Mouse (Mus musculus) regulatory T cell (primary cell): ENCODE results near the gene Cd53.

Experiments
- in situ Hi-C: fragments of 300-600 bp; cut with MboI, MseI; formaldehyde crosslinking; loops from one replicate; pipeline ENCODE4 v1.15.1; 2025; ENCODE audit warnings: high pct_unique_total_duplicates

Gene Cd53

GRCm38 (mm10) chr3:106789930-106790329 is at the start of gene Cd53:
Gene Cd53 (minus strand): TSS chr3:106790149.
- in situ Hi-C loops, result loop anchor here (5.0 to 10.0 kb wide), 4 partner anchors 65 to 542 kb away; partner anchors contain the start of genes Dennd2d and Rbm15

GRCm38 (mm10) chr3:106832107-106832506 is 42.2 kb upstream of the Cd53 start:
- in situ Hi-C loops, result no loop called here

GRCm38 (mm10) chr3:106826187-106826586 is 36.2 kb upstream of the Cd53 start, which contains the start of gene Olfr266:
Gene Olfr266 (minus strand): TSS chr3:106826287.
- in situ Hi-C loops, result no loop called here

- in situ Hi-C loops, result no loop called here
These were observed 27.7 kb upstream of the Cd53 start for GRCm38 (mm10) chr3:106817676-106818075.

GRCm38 (mm10) chr3:106808972-106809695 is 19.2 kb upstream of the Cd53 start:
- in situ Hi-C loops, result no loop called here

- in situ Hi-C loops, result no loop called here
These were observed 8.1 kb upstream of the Cd53 start for GRCm38 (mm10) chr3:106798079-106798478.

- in situ Hi-C loops, result loop anchor here (5.0 to 10.0 kb wide), 4 partner anchors 64 to 544 kb away; partner anchors contain the start of genes Dennd2d and Rbm15
These were observed 1.5 kb downstream of the Cd53 start for GRCm38 (mm10) chr3:106788440-106788887.

- in situ Hi-C loops, result loop anchor here (5.0 to 10.0 kb wide), 4 partner anchors 63 to 544 kb away; partner anchors contain the start of genes Dennd2d and Rbm15
These were observed 2.0 kb downstream of the Cd53 start for GRCm38 (mm10) chr3:106787972-106788371.

- in situ Hi-C loops, result loop anchor here (5.0 to 10.0 kb wide), 4 partner anchors 60 to 547 kb away; partner anchors contain the start of genes Dennd2d and Rbm15
These were observed 4.8 kb downstream of the Cd53 start for GRCm38 (mm10) chr3:106785130-106785529.

GRCm38 (mm10) chr3:106771834-106772233 is 18.1 kb downstream of the Cd53 start:
- in situ Hi-C loops, result loop anchor here (5.0 kb wide), 1 partner anchor 105 kb away; no protein-coding TSS in a partner anchor

GRCm38 (mm10) chr3:106755898-106756297 is 34.1 kb downstream of the Cd53 start:
- in situ Hi-C loops, result no loop called here

GRCm38 (mm10) chr3:106722028-106722945 is 67.7 kb downstream of the Cd53 start:
- in situ Hi-C loops, result loop anchor here (10.0 kb wide), 1 partner anchor 63 kb away; no protein-coding TSS in a partner anchor

GRCm38 (mm10) chr3:106721397-106722027 is 68.4 kb downstream of the Cd53 start:
- in situ Hi-C loops, result loop anchor here (10.0 kb wide), 1 partner anchor 63 kb away; no protein-coding TSS in a partner anchor
